In genomic region chr14:92372885-92373284, GRCm38 (mm10) we compare ENCODE assay signal across 26 mouse cellular contexts.
"Had no signal": no experiment of that assay in that cellular context is flagged by ENCODE, and none has a peak within 500 bp of the region (broad histone marks: within the 10 kb centered on the region; RNA-seq: fewer than 3 reads in every experiment).

No protein-coding gene starts in this region.

- H3K4me1 ChIP-seq: embryonic facial prominence, embryonic 10.5 days; embryonic facial prominence, embryonic 12.5 days; embryonic facial prominence, embryonic 13.5 days; embryonic facial prominence, embryonic 15.5 days; forebrain, embryonic 10.5 days; forebrain, embryonic 13.5 days; forebrain, embryonic 15.5 days; heart, embryonic 10.5 days had no signal

- DNase-seq: cerebellum, adult 2 months; cerebellum, adult 8-10 months; cerebellum, adult 9-10 months; cerebellum, adult 9-11 months; cerebellum, postnatal 10 days; cerebellum, postnatal 14 days; cerebellum, postnatal 25 days; cerebellum, postnatal 36 days; embryo, embryonic 11 days; forebrain, postnatal 0 days; gastrocnemius, adult 2 months; gastrocnemius, postnatal 10 days; gastrocnemius, postnatal 14 days; gastrocnemius, postnatal 25 days; gastrocnemius, postnatal 36 days; heart, adult 18-20 months had no signal

- ATAC-seq: forebrain, embryonic 13.5 days; forebrain, embryonic 15.5 days; forebrain, embryonic 16.5 days; forebrain, postnatal 0 days had no signal

- H3K4me2 ChIP-seq: embryonic facial prominence, embryonic 12.5 days; embryonic facial prominence, embryonic 13.5 days; embryonic facial prominence, embryonic 15.5 days; forebrain, embryonic 13.5 days; forebrain, embryonic 15.5 days had no signal

- H3K4me3 ChIP-seq: embryonic facial prominence, embryonic 10.5 days; embryonic facial prominence, embryonic 12.5 days; embryonic facial prominence, embryonic 13.5 days; embryonic facial prominence, embryonic 15.5 days; erythroblast, embryonic 14.5 days; forebrain, embryonic 10.5 days; forebrain, embryonic 13.5 days; forebrain, embryonic 15.5 days; gastrocnemius, adult 2 months; heart, embryonic 10.5 days had no signal

- H3K9ac ChIP-seq: embryonic facial prominence, embryonic 12.5 days; embryonic facial prominence, embryonic 13.5 days; embryonic facial prominence, embryonic 15.5 days; forebrain, embryonic 13.5 days; forebrain, embryonic 15.5 days; forebrain, postnatal 0 days had no signal

- H3K27me3 ChIP-seq: embryonic facial prominence, embryonic 12.5 days; embryonic facial prominence, embryonic 13.5 days; embryonic facial prominence, embryonic 15.5 days; forebrain, embryonic 13.5 days; forebrain, embryonic 15.5 days had no signal

- H3K9me3 ChIP-seq: embryonic facial prominence, embryonic 10.5 days; embryonic facial prominence, embryonic 12.5 days; embryonic facial prominence, embryonic 13.5 days; embryonic facial prominence, embryonic 15.5 days; forebrain, embryonic 10.5 days; forebrain, embryonic 13.5 days; forebrain, embryonic 15.5 days; heart, embryonic 10.5 days had no signal

- H3K27ac ChIP-seq: embryonic facial prominence, embryonic 10.5 days; embryonic facial prominence, embryonic 12.5 days; embryonic facial prominence, embryonic 13.5 days; embryonic facial prominence, embryonic 15.5 days; forebrain, embryonic 10.5 days; forebrain, embryonic 13.5 days; forebrain, embryonic 15.5 days; gastrocnemius, adult 2 months; heart, embryonic 10.5 days had no signal

- H3K36me3 ChIP-seq: embryonic facial prominence, embryonic 10.5 days; embryonic facial prominence, embryonic 12.5 days; embryonic facial prominence, embryonic 13.5 days; embryonic facial prominence, embryonic 15.5 days; forebrain, embryonic 10.5 days; forebrain, embryonic 15.5 days; heart, embryonic 10.5 days had no signal
